Mouse (Mus musculus) bone marrow macrophage, adult 2 months (primary cell): ENCODE measurements at regions not wholly inside any gene's neighbourhood (a gene's known extent, or its start where the extent isn't known, plus 50 kb on each side); places are given as distances from the start of the nearest gene placed in this dataset.

Source experiments
- CTCF ChIP-seq: IDR thresholded peaks from 2 replicates; pipeline ENCODE4 v1.5.1; 2012; ENCODE audit warnings: low read depth, mild to moderate bottlenecking, low read length, moderate library complexity
- POLR2A ChIP-seq: IDR thresholded peaks from 2 replicates; pipeline ENCODE4 v1.6.1; 2012; ENCODE audit warnings: mild to moderate bottlenecking, low read depth, low read length, borderline replicate concordance

- no peak for TF ChIP-seq CTCF
- no peak for TF ChIP-seq POLR2A
These were observed 108.4 kb upstream of the Tdrd3 start for GRCm38 (mm10) chr14:87308016-87308415.
